Mouse (Mus musculus) cerebellum, adult 9-11 months (tissue): Measurements from ENCODE around the gene Gm11168.
"Not testable (repeated sequence)": the region's sequence is repeated elsewhere in the genome, so short reads cannot be mapped to it uniquely, and the experiment has no call there.

Experiments
- DNase-seq: peaks from one replicate; pipeline ENCODE4 v3.0.0; 2022

Gene Gm11168

DNA sequence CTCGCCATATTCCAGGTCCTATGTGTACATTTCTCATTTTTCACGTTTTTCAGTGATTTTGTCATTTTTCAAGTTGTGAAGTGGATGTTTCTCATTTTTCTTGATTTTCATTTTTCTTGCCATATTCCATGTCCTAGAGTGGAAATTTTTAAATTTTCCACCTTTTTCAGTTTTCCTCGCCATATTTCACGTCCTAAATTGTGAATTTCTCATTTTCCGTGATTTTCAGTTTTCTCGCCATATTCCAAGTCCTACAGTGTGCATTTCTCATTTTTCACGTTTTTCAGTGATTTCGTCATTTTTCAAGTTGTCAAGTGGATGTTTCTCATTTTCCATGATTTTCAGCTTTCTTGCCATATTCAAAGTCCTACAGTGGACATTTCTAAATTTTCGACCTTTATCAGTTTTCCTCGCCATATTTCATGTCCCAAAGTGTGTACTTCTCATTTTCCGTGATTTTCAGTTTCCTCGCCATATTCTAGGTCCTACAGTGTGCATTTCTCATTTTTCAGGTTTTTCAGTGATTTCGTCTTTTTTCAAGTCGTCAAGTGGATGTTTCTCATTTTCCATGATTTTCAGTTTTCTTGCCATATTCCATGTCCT, at the start of gene Gm11168:
Gm11168 (plus strand) TSS at position 553 of the 603 bp plus-strand sequence.
- not testable (repeated sequence) for DNase-seq

DNA sequence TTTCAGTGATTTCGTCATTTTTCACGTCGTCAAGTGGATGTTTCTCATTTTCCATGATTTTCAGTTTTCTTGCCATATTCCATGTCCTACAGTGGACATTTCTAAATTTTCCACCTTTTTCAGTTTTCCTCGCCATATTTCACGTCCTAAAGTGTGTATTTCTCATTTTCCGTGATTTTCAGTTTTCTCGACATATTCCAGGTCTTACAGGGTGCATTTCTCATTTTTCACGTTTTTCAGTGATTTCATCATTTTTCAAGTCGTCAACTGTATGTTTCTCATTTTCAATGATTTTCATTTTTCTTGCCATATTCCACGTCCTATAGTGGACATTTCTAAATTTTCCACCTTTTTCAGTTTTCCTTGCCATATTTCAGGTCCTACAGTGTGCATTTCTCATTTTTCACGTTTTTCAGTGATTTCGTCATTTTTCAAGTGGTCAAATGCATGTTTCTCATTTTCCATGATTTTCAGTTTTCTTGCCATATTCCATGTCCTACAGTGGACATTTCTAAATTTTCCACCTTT, 2.6 kb upstream of the Gm11168 start, which contains the start of gene Gm10722:
Gm10722 (plus strand) TSS at position 478 of the 528 bp plus-strand sequence.
- DNase-seq: peak; percentile 8

DNA sequence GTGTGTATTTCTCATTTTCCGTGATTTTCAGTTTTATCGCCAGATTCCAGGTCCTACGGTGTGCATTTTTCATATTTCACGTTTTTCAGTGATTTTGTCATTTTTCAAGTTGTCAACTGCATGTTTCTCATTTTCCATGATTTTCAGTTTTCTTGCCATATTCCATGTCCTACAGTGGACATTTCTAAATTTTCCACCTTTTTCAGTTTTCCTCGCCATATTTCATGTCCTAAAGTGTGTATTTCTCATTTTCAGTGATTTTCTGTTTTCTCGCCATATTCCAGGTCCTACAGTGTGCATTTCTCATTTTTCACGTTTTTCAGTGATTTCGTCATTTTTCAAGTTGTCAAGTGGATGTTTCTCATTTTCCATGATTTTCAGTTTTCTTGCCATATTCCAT, 2.1 kb upstream of the Gm11168 start:
- DNase-seq: peak; percentile 11

DNA sequence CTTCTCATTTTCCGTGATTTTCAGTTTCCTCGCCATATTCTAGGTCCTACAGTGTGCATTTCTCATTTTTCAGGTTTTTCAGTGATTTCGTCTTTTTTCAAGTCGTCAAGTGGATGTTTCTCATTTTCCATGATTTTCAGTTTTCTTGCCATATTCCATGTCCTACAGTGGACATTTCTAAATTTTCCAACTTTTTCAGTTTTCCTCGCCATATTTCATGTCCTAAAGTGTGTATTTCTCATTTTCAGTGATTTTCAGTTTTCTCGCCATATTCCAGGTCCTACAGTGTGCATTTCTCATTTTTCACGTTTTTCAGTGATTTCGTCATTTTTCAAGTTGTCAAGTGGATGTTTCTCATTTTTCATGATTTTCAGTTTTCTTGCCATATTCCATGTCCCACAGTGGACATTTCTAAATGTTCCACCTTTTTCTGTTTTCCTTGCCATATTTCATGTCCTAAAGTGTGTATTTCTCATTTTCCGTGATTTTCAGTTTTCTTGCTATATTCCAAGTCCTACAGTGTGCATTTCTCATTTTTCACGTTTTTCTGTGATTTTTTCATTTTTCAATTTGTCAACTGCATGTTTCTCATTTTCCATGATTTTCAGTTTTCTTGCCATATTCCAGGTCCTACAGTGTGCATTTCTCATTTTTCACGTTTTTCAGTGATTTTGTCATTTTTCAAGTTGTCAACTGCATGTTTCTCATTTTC, 1.0 kb upstream of the Gm11168 start:
- peak; percentile 89 for DNase-seq

DNA sequence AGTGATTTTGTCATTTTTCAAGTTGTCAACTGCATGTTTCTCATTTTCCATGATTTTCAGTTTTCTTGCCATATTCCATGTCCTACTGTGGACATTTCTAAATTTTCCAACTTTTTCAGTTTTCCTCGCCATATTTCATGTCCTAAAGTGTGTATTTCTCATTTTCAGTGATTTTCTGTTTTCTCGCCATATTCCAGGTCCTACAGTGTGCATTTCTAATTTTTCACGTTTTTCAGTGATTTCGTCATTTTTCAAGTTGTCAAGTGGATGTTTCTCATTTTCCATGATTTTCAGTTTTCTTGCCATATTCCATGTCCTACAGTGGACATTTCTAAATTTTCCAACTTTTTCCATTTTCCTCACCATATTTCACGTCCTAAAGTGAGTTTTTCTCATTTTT, 3.0 kb downstream of the Gm11168 start:
- not testable (repeated sequence) for DNase-seq

DNA sequence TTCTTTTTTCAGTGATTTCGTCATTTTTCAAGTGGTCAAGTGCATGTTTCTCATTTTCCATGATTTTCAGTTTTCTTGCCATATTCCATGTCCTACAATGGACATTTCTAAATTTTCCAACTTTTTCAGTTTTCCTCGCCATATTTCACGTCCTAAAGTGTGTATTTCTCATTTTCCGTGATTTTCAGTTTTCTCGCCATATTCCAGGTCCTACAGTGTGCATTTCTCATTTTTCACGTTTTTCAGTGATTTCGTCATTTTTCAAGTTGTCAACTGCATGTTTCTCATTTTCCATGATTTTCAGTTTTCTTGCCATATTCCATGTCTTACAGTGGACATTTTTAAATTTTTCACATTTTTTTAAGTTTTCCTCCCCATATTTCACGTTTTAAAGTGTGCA, 3.5 kb downstream of the Gm11168 start:
- DNase-seq: peak; percentile 90

DNA sequence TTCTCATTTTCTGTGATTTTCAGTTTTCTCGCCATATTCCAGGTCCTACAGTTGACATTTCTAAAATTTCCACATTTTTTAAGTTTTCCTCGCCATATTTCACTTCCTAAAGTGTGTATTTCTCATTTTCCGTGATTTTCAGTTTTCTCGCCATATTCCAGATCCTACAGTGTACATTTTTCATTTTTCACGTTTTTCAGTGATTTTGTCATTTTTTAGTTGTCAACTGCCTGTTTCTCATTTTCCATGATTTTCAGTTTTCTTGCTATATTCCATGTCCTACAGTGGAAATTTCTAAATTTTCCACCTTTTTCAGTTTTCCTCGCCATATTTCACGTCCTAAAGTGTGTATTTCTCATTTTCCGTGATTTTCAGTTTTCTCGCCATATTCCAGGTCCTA, 4.1 kb downstream of the Gm11168 start:
- not testable (repeated sequence) for DNase-seq

DNA sequence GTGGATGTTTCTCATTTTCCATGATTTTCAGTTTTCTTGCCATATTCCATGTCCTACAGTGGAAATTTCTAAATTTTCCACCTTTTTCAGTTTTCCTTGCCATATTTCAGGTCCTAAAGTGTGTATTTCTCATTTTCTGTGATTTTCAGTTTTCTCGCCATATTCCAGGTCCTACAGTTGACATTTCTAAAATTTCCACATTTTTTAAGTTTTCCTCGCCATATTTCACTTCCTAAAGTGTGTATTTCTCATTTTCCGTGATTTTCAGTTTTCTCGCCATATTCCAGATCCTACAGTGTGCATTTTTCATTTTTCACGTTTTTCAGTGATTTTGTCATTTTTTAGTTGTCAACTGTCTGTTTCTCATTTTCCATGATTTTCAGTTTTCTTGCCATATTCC, 6.2 kb downstream of the Gm11168 start:
- not testable (repeated sequence) for DNase-seq

DNA sequence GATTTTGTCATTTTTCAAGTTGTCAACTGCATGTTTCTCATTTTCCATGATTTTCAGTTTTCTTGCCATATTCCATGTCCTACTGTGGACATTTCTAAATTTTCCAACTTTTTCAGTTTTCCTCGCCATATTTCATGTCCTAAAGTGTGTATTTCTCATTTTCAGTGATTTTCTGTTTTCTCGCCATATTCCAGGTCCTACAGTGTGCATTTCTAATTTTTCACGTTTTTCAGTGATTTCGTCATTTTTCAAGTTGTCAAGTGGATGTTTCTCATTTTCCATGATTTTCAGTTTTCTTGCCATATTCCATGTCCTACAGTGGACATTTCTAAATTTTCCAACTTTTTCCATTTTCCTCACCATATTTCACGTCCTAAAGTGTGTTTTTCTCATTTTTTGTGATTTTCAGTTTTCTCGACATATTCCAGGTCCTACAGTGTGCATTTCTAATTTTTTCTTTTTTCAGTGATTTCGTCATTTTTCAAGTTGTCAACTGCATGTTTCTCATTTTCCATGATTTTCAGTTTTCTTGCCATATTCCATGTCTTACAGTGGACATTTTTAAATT, 9.0 kb downstream of the Gm11168 start:
- DNase-seq: not testable (repeated sequence)

DNA sequence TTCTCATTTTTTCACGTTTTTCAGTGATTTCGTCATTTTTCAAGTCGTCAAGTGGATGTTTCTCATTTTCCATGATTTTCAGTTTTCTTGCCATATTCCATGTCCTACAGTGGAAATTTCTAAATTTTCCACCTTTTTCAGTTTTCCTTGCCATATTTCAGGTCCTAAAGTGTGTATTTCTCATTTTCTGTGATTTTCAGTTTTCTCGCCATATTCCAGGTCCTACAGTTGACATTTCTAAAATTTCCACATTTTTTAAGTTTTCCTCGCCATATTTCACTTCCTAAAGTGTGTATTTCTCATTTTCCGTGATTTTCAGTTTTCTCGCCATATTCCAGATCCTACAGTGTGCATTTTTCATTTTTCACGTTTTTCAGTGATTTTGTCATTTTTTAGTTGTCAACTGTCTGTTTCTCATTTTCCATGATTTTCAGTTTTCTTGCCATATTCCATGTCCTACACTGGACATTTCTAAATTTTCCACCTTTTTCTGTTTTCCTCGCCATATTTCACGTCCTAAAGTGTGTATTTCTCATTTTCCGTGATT, 9.7 kb downstream of the Gm11168 start, which contains the start of gene Gm10721:
Gm10721 (plus strand) TSS at position 408 of the 547 bp plus-strand sequence.
- not testable (repeated sequence) for DNase-seq

DNA sequence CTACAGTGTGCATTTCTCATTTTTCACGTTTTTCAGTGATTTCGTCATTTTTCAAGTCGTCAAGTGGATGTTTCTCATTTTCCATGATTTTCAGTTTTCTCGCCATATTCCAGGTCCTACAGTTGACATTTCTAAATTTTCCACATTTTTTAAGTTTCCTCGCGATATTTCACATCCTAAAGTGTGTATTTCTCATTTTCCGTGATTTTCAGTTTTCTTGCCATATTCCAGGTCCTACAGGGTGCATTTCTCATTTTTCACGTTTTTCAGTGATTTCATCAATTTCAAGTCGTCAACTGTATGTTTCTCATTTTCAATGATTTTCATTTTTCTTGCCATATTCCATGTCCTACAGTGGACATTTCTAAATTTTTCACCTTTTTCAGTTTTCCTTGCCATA, 12.2 kb downstream of the Gm11168 start, which contains the start of gene Gm10720:
Gm10720 (plus strand) TSS at position 301 of the 400 bp plus-strand sequence.
- not testable (repeated sequence) for DNase-seq

DNA sequence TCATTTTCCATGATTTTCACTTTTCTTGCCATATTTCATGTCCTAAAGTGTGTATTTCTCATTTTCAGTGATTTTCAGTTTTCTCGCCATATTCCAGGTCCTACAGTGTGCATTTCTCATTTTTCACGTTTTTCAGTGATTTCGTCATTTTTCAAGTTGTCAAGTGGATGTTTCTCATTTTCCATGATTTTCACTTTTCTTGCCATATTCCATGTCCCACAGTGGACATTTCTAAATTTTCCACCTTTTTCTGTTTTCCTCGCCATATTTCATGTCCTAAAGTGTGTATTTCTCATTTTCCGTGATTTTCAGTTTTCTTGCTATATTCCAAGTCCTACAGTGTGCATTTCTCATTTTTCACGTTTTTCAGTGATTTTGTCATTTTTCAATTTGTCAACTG, 12.8 kb downstream of the Gm11168 start:
- DNase-seq: not testable (repeated sequence)

DNA sequence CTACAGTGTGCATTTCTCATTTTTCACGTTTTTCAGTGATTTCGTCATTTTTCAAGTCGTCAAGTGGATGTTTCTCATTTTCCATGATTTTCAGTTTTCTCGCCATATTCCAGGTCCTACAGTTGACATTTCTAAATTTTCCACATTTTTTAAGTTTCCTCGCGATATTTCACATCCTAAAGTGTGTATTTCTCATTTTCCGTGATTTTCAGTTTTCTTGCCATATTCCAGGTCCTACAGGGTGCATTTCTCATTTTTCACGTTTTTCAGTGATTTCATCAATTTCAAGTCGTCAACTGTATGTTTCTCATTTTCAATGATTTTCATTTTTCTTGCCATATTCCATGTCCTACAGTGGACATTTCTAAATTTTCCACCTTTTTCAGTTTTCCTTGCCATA, 14.0 kb downstream of the Gm11168 start, which contains the start of gene Gm10719:
Gm10719 (plus strand) TSS at position 301 of the 400 bp plus-strand sequence.
- not testable (repeated sequence) for DNase-seq

DNA sequence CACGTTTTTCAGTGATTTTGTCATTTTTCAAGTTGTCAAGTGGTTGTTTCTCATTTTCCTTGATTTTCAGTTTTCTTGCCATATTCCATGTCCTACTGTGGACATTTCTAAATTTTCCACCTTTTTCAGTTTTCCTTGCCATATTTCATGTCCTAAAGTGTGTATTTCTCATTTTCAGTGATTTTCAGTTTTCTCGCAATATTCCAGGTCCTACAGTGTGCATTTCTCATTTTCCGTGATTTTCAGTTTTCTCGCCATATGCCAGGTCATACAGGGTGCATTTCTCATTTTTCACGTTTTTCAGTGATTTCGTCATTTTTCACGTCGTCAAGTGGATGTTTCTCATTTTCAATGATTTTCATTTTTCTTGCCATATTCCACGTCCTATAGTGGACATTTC, 15.8 kb downstream of the Gm11168 start:
- peak; percentile 4 for DNase-seq

DNA sequence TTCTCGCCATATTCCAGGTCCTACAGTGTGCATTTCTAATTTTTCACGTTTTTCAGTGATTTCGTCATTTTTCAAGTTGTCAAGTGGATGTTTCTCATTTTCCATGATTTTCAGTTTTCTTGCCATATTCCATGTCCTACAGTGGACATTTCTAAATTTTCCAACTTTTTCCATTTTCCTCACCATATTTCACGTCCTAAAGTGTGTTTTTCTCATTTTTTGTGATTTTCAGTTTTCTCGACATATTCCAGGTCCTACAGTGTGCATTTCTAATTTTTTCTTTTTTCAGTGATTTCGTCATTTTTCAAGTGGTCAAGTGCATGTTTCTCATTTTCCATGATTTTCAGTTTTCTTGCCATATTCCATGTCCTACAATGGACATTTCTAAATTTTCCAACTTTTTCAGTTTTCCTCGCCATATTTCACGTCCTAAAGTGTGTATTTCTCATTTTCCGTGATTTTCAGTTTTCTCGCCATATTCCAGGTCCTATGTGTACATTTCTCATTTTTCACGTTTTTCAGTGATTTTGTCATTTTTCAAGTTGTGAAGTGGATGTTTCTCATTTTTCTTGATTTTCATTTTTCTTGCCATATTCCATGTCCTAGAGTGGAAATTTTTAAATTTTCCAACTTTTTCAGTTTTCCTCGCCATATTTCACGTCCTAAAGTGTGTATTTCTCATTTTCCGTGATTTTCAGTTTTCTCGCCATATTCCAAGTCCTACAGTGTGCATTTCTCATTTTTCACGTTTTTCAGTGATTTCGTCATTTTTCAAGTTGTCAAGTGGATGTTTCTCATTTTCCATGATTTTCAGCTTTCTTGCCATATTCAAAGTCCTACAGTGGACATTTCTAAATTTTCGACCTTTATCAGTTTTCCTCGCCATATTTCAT, 16.9 kb downstream of the Gm11168 start:
- peak; percentile 30 for DNase-seq

DNA sequence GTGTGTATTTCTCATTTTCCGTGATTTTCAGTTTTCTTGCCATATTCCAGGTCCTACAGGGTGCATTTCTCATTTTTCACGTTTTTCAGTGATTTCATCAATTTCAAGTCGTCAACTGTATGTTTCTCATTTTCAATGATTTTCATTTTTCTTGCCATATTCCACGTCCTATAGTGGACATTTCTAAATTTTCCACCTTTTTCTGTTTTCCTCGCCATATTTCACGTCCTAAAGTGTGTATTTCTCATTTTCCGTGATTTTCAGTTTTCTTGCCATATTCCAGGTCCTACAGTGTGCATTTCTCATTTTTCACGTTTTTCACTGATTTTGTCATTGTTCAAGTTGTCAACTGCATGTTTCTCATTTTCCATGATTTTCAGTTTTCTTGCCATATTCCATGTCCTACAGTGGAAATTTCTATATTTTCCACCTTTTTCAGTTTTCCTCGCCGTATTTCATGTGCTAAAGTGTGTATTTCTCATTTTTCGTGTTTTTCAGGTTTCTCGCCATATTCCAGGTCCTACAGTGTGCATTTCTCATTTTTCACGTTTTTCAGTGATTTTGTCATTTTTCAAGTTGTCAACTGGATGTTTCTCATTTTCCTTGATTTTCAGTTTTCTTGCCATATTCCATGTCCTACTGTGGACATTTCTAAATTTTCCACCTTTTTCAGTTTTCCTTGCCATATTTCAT, 19.3 kb downstream of the Gm11168 start:
- DNase-seq: peak; percentile 55

DNA sequence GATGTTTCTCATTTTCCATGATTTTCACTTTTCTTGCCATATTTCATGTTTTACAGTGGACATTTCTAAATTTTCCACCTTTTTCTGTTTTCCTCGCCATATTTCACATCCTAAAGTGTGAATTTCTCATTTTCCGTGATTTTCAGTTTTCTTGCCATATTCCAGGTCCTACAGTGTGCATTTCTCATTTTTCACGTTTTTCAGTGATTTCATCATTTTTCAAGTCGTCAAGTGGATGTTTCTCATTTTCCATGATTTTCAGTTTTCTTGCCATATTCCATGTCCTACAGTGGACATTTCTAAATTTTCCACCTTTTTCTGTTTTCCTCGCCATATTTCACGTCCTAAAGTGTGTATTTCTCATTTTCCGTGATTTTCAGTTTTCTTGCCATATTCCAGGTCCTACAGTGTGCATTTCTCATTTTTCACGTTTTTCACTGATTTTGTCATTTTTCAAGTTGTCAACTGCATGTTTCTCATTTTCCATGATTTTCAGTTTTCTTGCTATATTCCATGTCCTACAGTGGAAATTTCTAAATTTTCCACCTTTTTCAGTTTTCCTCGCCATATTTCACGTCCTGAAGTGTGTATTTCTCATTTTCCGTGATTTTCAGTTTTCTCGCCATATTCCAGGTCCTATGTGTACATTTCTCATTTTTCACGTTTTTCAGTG, 20.3 kb downstream of the Gm11168 start, which contains the start of gene Gm10718:
Gm10718 (plus strand) TSS at position 236 of the 673 bp plus-strand sequence.
- DNase-seq: peak; percentile 30

DNA sequence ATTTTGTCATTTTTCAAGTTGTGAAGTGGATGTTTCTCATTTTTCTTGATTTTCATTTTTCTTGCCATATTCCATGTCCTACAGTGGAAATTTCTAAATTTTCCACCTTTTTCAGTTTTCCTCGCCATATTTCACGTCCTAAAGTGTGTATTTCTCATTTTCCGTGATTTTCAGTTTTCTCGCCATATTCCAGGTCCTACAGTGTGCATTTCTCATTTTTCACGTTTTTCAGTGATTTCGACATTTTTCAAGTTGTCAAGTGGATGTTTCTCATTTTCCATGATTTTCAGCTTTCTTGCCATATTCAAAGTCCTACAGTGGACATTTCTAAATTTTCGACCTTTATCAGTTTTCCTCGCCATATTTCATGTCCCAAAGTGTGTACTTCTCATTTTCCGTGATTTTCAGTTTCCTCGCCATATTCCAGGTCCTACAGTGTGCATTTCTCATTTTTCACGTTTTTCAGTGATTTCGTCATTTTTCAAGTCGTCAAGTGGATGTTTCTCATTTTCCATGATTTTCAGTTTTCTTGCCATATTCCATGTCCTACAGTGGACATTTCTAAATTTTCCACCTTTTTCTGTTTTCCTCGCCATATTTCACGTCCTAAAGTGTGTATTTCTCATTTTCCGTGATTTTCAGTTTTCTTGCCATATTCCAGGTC, 21.0 kb downstream of the Gm11168 start:
- DNase-seq: peak; percentile 94

DNA sequence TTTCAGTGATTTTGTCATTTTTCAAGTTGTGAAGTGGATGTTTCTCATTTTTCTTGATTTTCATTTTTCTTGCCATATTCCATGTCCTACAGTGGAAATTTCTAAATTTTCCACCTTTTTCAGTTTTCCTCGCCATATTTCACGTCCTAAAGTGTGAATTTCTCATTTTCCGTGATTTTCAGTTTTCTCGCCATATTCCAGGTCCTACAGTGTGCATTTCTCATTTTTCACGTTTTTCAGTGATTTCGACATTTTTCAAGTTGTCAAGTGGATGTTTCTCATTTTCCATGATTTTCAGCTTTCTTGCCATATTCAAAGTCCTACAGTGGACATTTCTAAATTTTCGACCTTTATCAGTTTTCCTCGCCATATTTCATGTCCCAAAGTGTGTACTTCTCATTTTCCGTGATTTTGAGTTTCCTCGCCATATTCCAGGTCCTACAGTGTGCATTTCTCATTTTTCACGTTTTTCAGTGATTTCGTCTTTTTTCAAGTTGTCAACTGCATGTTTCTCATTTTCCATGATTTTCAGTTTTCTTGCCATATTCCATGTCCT, 21.8 kb downstream of the Gm11168 start, which contains the start of gene Gm10717:
Gm10717 (plus strand) TSS at position 506 of the 556 bp plus-strand sequence.
- DNase-seq: peak; percentile 14

DNA sequence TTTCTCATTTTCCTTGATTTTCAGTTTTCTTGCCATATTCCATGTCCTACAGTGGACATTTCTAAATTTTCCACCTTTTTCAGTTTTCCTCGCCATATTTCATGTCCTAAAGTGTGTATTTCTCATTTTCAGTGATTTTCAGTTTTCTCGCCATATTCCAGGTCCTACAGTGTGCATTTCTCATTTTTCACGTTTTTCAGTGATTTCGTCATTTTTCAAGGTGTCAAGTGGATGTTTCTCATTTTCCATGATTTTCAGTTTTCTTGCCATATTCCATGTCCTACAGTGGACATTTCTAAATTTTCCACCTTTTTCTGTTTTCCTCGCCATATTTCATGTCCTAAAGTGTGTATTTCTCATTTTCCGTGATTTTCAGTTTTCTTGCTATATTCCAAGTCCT, 22.5 kb downstream of the Gm11168 start:
- DNase-seq: peak; percentile 37
